Mouse (Mus musculus) right cerebral cortex, postnatal 36 days (tissue): ENCODE data around the gene Olfr221.
A peak's percentile ranks its signal among the peaks of the same experiment; 100 is the strongest.

Experiments
- DNase-seq, 2 experiments: peaks; one replicate each; pipeline ENCODE4 v3.0.0; 2022; ENCODE audit warnings: low spot score in 2 of 2, mixed read lengths in 1 of 2

Gene Olfr221

DNA sequence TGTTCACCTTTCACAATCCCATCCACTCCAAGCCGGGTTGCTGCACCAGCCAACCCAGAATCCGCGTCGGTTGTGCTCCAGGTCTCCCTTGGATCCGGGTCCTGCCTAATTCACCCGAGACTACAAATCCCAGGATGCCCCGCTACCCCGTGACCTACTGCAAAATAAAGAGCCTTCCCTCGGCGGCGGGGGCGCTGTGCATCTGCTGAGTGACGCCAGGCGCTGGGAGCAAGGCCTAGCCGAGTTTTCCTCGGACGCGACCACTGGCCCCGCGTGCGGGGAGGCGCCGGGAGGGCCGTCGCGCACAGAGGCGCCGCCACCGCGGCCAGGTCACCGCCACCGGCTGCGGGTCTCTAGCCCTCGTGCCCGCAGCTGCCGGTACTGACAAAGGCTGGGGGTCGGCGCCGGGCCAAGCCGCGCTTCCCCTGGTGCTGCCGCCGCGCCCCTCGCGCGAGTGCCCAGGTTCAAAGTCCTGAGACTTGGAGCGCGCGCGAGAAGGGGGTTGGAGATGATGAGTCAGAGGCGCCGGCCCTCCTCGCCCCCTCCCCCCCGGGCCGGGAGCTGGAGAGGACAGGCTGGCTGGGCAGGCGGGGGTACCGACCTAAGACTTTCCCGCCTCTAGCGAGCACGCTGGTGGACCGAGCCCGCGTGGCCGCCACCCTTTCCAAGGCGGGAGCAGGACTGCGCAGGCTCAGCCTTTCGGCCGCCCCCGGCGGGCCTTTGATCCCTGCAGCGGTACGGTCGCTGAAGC, 22.5 kb downstream of the Olfr221 start:
- DNase-seq = peak; percentile 98

DNA sequence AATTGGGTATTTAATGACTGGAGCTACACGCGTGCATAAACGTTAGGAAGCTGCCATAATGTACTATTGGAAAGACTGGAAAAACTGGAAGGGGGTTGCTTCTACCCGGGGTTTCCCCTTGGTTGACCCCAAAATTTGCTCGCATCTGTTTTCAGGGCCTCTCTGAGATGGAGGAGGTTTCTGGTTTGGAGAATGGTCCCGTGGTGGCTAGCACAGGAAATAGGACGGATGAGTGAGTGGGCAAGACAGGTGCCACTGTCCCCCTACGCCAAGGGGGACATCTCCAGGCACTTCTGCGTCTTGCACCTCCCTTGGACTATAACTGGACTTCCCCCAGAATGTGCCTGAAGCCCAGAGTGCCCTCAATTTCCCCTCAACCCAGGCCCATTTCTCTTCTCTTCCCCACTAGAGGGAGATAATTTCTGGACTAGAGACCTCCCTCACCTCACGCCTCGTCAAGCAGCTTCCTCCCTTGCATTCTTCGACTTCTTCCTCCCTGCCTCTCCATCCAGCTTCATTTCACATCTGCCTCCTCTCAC, 23.1 kb downstream of the Olfr221 start:
- DNase-seq = no peak

DNA sequence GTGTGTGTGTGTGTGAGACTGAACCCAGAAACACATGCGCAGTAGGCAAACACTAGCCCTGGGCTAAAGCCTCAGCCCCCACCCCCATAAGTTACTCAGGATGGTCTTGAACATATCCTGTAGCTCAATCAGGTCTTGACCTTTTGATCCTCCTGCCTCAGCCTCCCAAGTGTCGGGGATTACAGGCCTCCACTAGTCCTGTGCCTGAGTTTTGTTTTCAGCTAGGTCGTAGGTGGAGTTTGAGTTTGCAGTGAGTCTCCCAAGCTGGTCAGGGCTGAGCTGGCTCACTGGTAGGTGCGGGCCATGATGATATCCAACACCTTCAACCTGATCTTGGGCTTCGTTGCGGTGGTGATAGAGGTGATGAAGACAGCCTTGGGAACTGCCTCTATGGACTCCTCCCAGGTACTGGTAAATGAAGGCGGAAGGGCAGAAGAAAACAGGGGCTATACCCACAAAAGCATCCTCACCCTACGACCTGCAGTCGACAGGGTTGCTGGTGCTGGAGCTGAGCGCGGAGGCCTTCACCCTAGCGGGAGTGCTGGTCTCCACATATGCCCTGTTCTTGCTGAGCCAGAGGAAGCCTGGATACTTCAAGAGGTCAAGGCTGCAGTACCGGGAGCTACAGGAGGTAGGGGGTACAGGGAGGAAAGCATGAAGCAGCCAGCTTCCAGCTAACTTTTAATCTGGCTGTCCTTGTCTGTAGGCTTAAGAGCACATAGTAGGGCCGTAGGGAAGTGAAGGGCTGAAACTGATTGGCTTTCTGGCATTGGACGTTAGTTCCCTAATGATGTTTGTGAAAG, 23.8 kb downstream of the Olfr221 start:
- DNase-seq = no peak

DNA sequence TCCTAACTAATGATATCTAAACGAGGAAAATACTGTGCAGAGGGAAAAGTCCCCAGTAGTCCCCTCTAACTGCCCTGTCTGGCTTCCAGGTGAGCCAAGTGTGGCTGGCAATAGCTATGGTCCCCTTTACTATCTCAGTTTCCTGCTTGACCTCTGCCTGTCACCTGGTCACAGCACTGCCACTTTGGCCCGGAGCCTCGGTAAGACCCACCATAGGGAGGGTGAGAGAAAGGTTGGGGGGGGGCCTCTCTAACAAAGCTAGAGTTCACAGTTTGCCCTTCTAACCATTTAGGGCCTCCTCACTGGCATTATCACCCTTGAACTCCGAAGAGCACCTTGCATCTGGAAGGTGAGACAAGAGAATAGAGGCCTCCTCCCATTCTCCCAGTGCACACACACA, 24.6 kb downstream of the Olfr221 start:
- no peak for DNase-seq

DNA sequence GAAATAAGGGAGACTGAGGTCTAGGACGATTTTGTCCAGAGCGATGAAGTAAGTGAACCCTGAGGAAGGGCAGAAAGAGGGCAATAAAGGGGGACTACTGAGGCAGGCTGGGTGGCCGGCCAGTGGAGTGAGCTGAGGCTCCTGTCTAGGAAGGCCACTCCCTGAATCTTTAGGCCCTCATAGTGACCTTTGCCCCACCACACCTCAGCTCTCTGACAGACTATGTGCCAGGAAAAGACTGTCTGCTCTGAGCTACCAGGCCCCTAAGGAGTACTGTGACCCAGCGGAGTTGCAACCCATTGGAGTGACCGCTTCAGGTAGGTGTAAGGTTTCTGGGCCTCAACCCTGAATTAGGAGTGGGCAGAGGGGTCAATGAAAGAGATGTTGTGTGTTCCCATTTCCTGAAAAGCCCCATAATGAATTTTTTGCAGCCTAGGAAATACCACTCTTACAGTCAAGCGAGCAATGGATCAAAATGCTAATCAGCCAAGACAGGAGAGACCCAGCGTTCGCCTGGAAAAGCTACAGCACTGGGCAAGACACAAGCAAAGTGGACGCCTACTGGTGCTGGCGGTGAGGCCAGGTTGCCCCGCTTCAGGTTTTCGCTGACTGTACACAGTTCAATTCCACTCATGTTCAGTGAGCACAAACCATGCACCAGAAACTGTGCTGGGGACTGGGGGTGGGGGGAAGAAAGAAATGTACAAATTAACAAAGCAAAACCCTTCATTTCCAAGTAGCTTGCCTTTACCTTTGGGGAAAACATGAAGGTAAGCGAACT, 25.4 kb downstream of the Olfr221 start:
- no peak for DNase-seq

DNA sequence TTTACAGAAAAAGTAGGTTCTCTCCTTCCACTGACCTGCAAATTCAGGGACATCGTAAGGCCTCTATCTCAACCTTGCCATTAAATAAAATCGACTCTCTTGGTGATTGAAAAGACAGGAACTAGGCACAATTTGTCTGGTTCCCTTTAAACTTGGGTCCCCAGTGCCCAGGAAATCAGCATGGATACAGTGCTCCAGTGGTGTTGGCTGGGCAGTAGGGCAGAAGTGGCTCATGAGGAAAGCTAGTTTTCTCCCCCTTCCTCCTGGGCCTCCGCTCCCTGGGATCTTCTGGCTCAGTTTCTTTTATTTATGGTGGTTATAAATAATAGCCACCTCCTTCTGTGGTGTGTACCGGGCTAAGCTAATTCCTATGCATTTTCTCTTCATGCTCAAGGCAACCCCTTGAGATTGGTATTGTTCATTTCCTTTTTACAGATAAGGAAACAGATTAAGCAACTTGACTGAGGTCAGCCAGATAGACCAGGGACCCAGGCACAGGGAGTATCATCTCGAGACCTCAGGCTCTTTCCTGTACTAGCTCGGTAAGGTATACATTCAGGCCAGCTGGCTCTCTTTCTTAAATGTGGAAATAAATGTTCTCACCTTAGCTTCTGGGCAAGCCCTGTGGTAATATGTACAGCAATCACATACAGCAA, 26.7 kb downstream of the Olfr221 start, which contains the start of gene Tmem253:
TSS of gene Tmem253 (plus strand) at position 214 of the 656 bp plus-strand sequence.
- no peak for DNase-seq

DNA sequence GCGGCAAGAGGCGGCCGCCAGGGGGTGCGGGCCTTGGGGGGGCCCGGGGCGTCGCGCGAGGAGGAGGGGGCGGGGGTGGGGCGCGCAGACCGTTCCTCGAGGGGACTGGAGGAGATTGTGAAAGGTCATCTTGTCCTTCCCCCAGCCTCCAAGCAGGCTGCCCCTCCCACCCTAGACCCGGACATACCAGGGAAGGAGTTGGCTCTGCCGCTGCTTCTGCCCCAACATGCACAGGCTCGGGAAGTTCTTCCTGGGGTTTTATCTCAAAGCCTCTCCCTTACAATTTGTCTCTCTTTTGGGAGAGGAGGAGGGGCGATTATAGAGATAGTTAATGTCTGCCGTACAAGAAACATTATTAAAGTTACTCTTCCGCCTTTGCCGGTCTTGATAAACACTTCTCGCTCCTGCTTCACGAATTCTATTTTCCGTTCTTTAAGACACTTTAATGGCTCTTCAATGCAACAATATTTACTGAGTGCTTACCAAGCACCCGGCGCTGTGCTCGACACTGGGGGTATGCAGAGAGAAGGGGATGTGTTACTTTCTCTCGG, 27.4 kb downstream of the Olfr221 start:
- no peak for DNase-seq

DNA sequence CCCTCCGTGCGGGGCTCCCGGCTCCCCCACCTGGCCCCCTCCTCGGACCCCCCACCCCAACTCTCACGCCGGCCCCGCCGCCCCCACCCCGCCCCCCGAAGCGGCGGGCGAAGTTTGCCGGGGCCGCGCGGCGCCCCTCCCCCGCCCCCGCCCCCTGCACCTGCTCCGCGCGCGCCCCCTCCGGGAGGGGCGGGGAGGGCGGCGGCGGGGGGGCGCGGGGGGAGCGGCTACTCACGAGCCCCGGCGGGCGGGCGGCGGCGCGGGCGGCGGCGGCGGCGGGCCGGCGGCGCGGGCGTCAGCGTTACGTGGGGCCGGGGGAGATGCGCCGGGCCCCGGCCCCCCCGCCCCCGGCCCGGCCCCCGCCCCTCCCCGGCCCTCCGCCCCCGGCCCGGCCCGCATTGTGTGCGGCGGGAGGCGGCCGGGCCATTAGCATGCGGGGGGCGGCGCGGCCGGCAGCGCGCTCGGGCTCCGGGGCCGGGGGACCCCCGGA, 27.9 kb downstream of the Olfr221 start:
- DNase-seq = no peak

DNA sequence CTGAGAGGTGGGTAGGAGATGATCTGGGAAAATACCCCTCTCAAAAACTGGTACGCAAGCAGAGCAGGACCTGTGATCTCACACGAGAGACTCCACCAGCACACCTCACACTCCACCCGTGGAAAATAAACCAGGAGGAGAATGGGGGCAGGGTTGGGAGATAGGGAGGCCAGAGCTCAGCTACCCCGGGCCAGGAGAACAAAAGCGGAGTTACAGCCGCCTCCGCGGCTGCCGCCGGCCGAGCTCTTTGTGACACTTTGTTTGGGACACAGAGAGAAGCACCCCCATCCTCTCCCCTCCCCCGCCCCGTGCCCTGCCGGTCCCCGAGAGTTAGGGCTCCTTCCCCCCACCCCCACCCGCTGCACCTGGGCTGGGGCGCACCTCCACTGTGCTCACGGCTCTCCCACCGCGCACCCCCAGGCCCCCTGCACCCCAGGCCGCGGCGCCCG, 28.5 kb downstream of the Olfr221 start:
- no peak for DNase-seq

DNA sequence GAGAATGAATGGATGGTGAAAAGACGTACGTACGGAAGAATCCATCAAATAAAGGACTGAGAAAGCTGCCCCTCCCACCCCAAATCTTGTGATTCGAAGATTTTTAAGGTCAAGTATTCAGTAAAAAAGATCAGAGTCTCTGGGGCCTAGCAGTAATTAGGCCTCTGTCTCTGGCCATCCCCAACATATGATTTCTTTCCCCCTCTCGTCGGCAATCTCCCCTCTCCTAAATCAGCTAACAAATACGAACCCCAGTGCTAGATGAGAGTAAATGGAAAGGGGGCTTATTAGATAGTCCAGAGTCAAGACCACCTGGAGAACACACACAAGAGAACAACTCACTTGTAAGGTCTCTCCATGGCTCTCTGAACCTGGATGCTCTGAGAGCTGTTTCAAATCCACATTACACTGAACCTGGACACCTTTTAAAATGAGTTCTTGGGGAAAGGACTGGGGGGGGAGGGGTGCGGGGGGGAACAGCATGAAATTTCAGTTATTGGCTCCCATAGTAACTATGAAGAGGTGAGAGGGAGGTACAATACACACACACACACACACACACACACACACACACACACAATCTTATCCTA, 29.1 kb downstream of the Olfr221 start:
- no peak for DNase-seq

DNA sequence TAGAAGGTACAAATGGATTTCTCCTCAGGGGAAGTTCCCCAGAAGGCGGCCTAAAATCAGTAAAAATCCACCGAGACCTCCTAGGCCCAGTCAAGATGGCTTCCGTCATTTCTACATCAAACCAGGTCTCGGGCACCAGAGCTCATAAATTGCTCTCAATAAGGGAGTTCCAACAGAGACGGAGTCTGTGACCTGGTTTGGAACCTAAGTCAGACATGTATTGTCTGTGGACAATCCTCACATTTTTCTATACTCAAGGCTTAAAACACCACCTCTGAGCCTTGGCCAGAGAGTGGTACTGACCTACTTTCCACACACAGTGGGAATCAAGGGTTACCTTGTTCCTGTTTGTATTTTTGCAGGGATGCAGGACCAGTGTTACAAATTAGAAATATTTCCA, 29.7 kb downstream of the Olfr221 start:
- no peak for DNase-seq

DNA sequence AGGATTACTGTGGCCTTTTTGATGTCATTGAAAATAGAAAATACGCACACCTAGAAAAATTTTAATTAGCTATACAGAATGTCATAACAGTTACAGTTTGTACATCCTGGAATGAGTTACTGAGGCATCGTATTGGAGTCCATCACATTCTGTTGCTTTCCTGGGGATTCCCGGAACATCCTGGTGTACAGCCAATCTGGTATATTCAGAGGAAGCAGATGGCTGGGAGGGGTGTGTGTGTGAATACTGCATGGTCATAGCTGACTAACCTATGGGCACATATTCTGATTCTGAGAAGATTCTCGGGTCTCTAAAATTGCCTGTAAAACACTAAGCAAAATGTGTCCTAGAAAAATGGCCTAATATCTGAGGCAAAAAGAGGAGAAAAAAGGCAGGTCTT, 30.2 kb downstream of the Olfr221 start:
- DNase-seq = peak; percentile 67 to 73

DNA sequence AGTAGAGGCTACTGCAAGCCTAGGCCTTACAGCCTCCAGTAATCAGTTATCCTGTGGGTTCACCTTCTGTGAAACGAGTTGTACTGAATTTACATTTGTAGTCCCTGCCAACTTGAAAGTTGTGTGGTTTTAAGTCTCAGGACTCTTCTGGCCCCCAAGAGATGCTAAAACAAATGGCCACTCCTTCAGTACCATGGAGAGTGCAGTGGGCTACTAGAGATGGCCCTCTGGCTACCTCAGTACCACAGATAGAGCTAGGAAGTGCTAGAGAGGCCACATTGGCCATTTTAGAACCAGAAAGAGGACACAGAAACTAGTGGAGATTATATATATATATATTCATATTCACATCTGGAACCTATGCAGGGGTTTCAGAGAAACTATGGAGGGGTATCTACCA, 30.6 kb downstream of the Olfr221 start:
- DNase-seq = no peak

DNA sequence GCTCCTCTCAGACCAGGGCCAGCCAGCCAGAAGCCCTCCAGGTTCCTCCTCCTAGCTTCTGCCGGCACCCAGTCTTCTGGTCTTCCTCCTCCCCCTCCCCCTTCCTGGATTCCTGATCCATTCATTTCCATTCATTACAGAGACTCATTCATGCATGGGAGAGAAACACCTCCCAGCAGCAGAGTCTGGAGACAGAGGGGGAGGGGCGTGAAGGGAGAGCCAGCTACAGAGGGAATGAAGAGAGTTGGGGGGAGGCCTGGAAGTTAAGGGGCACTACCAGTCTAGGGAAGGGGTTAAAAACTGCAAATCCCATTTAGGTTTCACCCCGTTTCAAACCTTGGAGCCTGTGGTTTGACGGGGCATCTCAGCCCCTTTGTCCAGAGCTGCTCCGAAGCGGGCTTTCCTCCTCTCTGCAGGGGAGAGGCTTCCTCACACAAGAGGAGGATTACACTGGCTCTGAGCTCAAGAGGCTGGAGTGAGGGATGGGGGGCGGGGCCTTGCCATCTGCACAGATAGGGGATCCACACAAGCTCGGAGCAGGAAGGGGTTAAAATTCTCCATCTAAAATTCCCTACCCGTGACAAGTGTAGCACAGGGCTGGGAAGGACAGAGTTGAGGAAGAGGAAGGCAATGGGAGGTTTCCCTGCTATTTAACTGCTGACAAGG, 31.7 kb downstream of the Olfr221 start:
- no peak for DNase-seq

DNA sequence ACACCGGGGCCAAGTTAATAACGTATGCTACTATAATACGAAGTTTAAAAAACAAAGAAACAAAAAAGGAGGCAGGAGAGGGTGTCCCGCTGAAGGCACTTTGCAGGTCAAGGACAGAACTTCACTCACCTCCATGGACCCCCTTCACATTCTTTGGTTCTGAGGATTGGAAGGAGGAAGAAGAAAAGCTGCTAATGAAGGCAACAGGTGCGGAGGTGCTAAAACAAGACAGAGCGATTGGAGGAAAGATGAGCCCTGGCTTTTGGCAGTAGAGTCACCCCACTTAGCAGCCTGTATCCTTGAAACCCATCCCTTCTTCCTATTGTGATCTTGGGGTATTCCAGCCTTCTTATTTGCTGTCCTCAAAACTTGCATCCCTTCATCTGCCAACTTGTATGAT, 32.4 kb downstream of the Olfr221 start:
- no peak for DNase-seq

DNA sequence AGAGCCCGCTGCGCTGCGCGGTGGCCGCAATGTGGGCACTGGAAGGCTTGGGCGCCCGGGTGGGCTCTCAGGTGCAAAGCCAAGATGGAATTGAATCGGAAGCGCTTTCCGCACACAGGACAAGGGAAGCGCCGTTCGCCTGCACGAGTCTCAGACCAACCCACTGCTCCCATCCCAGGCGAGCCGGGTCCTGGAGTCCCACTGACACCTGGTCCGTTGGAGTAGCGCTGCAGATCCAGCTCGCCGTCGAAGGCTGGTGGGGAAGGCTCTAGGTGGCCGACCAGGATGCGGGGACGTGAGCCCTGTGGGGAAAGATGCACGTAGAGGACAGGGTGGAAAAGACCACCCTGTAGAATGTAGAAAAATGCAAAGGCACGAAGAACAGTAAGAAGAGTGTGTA, 32.9 kb downstream of the Olfr221 start:
- no peak for DNase-seq

DNA sequence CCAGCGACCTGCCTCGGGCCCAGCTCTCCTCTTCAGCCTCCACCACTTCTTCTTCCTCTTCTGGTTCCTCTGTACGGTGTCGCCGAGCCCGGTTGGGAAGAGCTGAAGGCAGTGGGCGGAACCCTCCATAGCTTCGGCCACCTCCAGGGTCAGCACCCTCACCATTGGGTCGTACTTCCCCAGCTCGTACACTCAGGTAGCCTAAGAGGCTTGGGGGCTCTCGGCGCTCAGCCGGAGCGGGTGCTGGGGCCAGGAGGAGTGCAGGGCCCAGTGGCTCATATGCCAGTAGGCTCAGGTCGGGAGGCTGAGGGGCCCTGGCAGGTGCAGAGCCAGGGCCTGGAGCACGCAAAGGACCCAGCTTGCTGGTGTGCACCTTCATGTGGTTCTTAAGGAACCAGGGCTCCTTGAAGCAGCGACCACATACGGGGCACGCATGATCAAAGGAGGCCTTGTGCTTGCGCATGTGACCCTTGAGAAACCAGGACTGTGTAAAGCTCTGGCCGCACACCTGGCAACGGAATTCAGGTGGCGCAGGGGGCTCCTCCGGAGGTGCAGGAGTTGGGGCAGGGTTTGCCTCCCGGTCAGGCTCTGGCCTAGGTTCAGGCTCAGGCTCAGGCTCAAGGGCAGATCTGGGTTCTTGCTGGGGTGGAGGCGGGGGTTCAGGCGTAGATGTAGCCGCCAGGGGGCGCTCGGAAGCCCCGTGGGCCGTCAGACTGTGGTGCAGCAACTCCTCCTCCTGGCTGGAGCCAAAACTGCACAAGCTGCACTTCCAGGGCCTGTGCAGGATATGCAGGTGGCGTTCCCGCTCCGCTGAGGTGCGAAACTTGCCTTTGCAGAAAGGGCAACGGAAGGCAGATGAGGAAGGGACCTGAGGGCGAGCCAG, 33.7 kb downstream of the Olfr221 start:
- DNase-seq = peak; percentile 85 to 87

DNA sequence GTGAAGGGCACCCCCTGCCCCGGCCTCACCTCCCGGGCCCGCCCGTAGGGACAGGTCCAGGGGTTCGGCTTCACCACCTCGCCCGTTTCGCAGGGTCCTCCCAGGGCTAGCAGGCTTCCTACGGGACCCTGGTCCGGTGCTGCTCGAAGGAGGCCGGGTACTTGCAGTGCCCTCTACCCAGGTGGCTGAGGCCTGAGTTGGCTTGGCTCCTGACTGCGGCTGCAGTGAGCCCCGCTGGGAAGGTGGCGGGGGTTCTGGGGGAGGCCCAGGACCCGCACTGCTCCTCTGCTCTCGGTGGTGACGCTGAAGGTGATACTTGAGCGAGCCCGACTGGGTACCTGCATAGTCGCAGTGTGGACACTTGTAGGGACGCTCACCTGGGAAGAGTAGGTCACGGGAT, 35.5 kb downstream of the Olfr221 start:
- DNase-seq = no peak

DNA sequence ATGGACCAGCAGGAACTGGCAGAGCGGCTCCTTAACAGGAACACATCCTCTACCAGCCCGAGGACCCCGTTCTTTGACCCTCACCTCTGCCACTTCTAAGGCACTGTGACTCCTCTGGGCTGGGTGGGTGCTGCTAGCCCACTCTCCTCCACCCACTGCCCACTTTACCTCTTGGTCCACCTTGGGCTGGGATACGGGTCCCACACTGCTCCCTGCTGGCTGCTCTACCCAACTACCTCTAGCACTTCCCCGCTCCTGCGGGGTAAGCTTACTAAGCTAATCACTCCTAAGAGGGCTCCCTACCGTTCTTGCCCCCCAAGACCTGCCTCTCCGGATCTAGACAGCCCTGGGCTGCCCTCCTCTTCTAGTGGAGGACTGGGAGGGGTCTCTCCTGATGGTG, 36.0 kb downstream of the Olfr221 start:
- DNase-seq = no peak
